Mouse (Mus musculus) layer of hippocampus, adult 11-12 months (tissue): ENCODE results near the gene Hmox2.
A peak's percentile ranks its signal among the peaks of the same experiment; 100 is the strongest.
"Not testable (repeated sequence)": the region's sequence is repeated elsewhere in the genome, so short reads cannot be mapped to it uniquely, and the experiment has no call there.

Source experiments
- DNase-seq: peaks from one replicate; pipeline ENCODE4 v3.0.0; 2022; ENCODE audit warnings: low spot score

Gene Hmox2

DNA sequence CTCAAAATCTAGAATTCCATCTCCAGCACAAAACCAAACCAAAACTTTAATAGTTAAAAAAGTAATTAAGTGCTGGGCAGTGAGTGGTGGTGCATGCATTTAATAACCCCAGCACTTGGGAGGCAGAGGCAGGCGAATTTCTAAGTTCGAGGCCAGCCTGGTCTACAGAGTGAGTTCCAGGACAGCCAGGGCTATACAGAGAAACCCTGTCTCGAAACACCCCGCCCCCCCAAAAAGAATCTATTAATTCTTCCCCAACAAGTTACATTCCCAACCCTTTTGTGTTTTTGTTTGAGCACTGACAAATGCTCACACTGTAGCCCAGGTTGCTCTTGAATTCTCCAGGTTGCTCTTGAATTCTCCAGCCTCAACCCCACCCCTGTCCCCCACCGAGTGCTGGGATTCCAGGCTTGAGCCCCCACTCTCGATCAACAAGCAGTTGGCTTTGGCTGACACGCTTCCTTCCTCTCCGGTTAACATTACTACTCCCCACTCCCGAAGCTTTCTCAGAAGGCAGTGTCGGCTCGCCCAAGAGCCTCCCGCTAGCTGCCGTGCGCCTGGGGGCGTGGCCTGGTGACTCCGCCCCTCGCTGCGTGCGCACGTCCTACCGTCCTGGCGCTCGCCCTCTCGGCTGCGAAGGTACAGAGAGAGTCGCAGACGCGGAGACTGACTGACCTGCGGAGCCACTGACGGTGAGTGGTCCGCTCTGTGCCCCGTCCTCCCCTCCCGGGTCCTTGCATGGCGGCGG is at the start of gene Hmox2:
Hmox2 (plus strand) TSS at position 582 of the 748 bp plus-strand sequence.
- peak; percentile 92 for DNase-seq

DNA sequence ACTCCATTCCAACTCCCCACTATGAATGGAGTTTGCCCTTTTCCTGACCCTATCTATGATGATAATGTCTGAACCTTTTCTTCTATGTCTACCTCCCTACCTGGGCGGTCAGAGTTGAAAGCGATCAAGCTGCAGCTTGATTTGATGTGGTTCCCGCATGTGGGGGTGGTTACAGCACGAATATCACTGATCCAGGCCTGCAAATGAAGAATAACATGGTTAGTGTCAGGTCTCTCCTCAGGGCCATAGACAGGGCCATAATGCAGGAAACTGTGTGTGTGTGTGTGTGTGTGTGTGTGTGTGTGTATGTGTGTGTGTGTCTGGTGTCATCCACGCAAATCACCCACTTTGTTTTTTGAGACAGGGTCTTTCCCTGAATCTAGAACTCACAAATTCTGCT is 49.3 kb upstream of the Hmox2 start:
- no peak for DNase-seq

DNA sequence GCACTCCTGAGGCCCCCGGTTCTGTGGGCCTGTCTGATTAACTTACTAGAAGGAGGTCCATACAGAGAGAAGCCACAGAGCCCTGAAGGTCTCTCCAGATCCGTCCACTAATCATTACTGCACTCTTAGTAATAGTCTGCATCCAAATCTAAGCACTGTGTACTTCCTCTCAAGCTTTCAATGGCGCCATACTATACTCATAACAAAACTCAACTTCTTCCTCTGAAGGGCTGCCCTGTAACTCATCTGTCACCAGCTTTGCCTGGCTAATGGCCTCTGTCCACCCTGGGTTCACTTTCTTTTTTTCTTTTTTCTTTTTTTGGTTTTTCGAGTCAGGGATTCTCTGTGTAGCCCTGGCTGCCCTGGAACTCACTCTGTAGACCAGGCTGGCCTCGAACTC is 48.1 kb upstream of the Hmox2 start:
- no peak for DNase-seq

DNA sequence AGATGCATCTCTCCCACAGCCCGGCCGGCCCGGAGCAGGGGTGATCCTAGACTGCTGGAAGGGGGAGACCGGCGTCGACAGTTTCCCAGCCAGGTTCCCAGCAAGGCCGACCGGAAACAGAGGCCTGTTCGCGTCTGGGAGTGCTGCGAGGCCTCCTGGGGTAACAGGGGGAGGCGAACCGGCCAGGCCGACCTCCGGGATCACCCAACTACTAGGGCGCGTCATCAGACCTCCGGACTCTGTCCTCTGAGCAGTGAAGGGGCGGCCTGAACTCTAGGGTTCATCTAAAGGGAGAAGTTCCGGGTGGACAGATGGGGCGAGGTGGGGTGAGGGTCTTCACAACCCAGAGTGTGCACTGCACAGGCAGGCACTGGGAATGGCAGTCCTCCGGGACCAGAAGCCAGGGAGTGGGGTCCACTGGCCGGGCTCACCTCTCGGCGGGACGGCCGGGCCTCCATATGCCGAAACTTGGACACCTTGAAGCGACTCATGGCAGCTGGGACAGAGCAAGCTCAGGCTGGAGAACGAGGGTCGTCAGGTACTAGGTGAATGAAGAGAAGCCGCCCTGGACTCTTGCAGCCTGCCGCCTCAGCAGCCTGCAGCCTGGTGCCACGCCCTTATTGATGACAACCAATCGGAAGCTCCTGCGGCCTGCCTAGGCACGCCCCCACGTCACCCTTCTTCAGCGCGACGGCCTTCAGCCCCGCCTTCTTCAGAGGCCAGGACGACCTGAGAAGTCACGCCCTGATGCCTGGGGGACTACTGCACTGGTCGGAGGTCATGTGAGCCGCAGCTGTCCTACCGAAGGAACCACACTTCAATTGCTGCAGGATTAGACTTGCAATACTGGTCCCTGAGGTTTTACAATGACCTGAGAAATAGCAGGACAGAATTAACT is 46.8 kb upstream of the Hmox2 start, which contains the start of gene Coro7:
Coro7 (minus strand) TSS at position 657 of the 898 bp plus-strand sequence.
- peak; percentile 89 for DNase-seq

DNA sequence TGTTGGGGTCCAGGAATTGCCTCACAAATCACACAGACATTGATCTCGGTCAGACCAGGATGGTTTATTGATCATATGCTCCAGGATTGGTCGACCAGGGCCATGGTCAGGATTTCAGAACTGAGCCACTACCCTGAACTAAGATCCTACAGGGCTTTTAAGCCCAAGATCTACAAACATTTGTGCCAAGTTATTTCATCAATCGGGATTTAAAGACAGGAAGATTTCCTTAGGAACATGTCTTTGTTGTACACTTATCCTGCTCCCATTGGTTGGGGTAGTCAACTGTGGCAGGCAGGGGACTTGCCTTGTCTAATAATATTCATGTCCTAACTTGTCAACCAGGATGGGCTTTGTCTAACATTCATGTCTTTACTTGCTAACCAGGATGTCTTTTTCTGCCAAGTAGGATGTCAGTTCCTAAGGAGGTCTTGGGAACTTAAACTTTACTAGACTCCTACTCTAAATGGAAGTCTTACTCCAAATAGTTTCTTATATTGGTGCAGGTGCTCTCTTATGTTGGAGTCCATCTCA is 45.2 kb upstream of the Hmox2 start:
- DNase-seq, result not testable (repeated sequence)

DNA sequence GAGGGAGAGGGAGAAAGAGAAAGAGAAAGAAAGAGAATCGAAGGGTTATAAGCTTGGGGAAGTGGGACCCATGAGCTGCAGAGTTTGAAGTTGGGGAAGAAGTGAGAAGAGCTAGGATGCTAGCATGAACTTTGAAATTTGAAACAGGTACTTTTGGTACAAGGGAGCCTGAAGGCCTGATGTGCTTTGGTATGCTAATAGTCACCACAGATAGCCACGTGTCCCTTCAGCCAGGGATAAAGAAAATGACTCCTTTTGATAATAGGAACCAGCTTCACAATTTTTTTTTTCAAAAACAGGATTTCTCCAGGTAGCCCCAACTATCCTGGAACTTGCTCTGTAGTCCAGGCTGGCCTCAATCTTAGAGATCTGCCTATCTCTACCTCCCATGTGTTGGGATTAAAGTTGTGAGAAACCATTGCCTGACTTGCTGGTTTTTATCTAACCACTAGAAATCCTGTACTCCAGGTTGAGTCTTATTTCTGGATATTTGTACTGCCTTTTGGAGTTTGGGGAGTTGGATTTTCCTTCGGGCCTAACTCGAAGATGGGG is 43.5 kb upstream of the Hmox2 start:
- no peak for DNase-seq

DNA sequence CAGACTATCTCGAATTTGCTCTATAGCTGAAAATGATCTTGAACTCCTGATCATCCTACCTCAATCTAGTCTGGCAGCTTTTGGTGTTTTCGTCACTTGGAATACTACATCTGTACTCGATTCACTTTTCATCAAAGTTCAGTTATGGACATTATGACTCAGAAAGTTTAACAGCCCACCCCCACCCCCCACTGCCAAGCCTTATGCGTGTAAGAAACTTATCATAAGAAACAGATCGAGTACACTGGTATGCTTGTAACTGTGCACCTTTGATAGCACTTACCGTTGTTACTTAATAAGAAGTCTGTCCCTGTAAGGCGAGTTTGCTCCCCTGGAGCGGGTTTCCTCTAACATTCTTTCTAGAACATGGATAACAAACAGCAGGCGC is 43.0 kb upstream of the Hmox2 start:
- no peak for DNase-seq

DNA sequence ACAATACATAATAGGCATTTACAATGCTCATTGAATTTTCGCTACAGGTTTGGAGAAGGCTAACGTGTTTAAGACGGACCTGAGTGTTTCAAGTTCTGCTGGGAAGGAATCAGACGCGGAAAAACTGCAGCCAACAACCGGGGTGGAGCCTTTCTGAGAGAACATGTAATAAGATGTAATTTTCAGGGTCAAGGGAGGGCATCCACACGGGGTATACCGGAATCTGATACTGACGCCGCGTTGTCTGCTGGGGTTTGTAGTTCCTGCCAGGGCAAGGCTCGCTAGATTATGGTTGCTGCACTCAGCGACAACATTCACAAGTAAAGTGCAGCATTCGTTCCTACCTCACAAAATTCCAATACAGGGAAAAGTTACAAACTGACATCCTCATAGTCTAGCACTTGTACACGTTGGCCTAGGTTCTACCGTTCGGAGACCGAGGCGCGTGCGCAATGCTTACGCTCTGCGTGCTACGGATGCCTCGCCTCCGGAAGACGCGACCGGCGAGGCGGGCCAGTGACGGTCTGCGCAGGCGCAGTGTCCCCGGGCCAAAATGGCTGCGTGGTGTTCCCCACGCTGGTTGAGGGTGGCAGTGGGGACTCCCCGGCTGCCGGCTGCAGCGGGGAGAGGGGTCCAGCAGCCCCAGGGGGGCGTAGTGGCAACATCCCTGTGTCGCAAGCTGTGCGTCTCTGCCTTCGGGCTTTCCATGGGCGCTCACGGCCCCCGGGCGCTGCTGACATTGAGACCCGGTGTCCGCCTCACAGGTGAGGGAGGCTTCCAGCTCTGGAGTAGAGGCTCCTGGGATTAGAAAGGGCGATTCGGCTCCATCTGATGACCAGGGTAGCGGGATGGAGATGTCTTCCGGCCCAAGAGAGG is 42.3 kb upstream of the Hmox2 start:
- DNase-seq, result peak; percentile 95

DNA sequence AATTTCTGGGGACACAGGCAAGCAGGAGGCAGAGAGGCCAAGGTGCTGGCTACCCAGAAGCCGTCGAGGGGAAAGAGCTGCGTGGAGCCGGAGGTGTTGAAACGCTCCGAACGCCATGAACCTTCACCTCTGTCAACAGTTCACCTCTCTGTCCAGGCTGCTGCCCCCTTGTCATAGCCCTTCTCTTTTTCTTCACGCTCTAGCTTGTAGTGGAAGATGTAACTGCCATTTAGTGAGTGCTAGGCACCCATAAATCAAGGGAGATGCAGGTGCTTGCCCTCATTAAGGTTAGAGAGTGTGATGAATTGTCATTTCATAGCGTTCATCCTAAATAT is 41.7 kb upstream of the Hmox2 start:
- DNase-seq, result no peak

DNA sequence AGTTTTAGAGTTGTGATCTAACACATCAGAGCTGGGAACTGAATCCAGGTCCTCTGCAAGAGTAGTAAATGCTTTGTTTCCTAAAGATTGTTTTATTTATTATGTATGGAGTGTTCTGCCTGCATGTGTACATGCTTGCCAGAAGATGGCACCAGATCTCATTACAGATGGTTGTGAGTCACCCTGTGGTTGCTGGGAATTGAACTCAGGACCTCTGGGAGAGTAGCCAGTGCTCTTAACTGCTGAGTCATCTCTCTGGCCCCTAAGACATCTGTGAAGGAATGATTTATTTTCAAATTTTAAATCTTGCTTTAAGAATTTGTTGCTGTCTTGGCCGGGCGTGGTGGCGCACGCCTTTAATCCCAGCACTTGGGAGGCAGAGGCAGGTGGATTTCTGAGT is 36.8 kb upstream of the Hmox2 start:
- not testable (repeated sequence) for DNase-seq

DNA sequence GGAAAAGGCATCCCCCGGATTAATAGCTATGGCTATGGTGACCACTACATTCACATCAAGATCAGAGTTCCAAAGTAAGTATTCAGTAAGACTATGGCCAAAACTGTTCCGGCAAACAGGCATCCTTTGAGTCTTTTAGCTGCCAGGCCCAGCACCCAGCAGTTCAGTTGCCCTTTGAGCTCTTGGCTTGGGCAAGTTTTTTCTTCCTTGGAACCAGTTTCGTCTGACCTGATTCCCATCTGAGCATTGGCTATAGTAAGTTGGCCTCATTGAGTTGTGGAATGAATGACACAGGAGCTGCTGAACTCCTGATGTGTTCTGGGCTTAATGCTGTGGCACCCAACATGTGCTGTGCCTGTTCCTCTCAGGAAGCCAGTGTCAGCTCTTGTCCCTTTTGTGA is 24.9 kb upstream of the Hmox2 start:
- no peak for DNase-seq

DNA sequence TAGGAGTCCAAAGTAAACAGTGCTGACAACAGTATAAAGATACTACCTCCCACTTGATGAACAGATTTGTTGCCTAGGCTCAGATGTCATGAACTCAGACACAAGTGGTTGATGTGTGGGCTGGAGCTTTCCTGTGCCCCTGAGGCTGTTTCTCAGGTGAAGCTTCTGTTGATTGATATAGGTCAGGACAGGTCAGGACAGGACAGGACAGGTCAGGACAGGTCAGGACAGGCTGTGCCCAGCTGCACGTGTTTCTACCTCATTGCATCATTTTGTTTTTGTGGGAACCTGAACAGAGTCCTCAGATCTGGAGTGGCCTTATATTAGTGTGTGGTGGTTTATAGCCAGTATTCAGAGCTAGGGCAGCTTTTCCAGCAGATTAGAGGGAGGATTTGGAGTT is 23.5 kb upstream of the Hmox2 start:
- DNase-seq, result no peak

DNA sequence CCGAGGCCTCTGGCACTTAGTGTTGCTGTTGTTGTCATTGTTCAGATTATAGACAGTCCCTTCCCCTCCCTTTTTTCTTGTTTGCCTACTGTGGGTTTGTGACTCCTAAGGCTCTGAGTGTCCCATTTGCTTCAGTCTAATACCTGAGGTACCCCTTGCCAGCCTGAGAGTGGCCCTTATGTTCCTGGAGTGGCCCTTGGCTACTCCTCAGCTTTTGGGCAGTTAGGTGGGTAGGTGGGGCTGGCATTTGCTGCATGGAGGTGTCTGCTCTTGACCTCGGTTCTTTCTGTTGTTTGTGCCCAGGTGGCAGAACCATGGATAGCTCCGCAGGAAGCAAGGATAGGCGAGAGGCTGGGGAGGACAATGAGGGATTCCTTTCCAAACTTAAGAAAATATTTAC is 20.6 kb upstream of the Hmox2 start:
- no peak for DNase-seq

DNA sequence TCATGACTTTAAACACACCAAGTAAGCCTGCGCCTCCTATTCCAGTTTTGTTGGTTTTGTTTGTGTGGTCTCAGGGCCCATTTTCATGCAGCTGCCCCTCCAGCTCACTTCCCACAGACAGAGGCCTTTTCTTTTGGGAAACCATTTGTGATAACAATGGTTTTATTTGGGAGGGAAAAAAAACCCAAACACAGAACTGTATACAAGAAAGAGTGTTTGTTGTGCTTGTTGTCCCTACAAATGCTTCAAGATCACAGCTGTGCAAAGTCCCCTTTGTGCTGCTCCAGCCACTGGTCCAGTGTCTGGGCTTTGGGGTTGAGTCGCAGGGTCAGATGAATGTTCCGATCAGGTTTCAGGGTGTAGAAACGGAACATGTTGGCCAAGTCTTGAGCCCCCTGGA is 15.0 kb upstream of the Hmox2 start:
- DNase-seq, result no peak

DNA sequence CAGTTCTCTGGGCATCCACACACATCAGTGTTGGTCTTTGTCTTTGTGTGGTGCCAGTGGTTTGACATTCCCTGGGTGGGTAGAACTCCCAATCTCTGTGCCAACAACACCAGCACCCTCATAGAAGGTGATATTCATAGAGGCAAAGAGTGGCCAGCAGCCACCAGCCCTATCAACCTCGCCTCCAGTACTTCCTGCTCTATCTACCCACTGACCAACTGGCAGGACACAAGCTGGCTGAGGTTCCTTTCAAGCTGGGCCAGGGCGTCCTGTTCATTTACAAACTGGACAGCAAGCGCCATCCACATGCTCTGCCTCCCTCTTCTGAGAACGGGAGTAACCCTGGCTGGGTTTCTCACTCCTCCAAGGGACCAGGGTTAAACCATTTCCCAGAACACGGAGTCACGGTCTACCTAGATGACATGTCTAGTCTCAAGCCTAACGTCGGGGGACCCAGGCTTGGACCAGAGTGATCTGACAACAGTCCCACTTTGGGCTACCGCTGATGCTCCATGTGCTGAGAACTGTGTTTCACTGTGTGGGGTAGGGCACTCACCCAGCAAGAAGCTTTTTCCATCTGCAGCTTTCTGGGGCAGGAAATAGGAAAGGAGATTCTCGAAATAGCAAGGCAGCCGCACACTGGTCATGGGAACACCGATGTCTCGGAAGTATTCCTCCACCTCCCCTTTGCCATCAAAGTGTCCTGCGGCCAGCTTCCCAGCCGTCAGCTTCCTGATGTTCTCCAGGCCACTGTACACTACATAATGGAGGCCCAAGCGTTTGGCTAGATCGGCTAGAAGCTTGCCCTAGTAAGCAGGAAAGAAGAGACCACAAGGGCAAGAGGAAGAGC is 12.1 kb upstream of the Hmox2 start:
- DNase-seq, result no peak

DNA sequence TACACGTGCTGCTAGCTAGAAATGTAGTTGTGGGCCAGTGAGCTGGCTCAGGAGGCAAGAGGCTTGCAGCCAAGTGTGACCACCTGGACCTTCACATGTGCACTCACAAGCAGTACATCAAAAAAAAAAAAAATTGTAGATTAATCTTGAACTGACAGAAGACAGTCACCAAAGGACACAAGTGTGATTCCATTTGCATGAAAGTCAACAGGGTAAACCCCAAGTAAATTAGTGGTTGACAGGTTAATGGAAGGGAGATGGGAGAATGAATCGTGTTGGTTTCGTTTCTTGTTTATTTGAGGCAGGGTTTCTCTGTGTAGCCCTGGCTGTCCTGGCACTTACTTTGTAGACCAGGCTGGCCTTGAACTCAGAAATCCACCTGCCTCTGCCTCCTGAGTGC is 8.3 kb upstream of the Hmox2 start:
- no peak for DNase-seq

DNA sequence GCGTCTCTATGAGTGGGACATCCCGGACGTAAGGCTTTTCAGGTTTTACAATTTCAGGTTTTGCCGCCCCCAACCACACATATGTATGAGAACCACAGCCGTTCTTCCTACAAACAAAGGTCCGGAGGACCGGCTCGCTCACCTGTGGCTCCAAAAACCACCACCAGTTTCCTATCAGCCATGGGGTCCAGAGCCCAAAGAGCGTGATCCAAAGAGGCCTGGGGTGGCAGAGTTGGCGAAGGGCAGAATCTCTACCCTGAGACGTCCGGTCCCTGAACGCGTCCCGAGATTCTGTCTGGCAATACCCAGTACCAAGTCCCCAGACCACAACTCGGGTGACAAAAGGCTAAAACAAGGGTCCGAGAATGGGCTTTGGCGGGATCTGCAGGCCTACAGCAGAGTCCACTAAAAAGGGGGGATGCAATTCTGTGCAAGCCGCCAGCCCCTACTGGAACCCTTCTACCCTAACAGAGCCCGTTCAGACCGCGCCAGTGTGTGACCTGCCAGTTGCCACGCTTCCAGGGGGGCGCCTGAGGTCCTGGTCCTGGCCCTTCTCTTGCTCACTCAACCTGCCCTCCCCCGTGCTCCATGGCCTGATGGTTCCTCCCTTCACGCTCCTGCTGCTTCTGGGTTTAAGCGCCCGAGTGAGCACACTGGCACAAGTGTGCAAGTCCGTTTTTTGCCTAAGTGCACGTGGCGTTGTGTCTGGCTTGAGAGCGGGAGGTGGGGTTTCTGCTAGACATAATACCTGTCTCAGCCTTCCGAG is 7.2 kb upstream of the Hmox2 start, which contains the start of gene Nmral1:
Nmral1 (minus strand) TSS at position 604 of the 766 bp plus-strand sequence.
- DNase-seq, result peak; percentile 68

DNA sequence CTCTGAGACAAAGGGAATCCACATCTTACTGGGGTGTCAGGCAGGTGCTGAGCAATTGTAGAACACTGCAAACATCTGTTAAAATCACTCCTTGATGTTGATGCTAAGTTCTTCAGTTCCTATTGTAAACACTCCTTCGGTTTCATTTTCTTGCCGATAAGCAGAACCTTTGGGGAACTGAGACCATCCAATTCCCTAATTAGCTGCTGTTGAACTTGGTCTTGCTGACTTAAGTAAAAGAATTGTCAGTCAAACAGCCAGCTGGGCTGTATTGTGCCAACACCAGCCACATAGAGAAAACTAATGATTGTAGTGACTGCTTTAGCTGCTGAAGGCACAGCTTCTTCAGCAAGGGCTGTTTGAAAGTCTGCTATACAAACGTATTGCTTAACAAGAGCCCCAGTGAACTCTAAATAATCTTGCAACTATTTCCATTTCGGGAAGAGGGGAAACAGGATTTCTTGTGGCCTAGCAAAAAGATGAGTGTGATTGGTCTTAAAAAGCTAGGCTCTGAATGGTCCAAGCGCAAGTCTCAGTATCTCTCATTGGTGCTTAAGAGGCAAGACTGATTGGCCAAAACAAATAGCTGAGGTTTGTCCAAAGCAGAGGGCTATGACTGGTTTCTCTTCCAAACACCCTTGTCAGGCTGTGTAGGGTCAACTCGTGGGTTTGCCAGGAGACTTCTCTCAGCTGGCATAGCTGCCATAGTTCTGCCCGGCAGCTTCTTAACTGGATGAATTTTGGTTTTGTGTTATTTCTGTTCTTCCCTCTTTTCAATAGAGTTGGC is 3.8 kb upstream of the Hmox2 start:
- DNase-seq, result no peak

DNA sequence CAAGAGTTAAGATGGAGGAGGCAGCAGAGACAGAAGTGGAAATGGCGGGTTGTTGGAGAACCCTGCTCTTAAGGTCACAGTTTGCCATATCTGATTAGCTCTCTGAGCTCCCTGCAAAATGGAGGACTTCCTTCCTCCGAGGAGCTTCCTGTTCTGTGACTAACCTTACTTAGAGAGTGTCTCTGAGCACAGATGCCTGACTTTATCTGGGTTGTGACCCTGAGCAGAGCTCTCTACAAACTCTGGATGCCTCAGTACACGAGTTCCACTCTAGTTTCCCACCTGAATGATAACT is 3.3 kb upstream of the Hmox2 start:
- no peak for DNase-seq
